Mouse (Mus musculus): ENCODE results near the gene Rpa1. TPM values are rescaled to one million over a fixed set of nuclear protein-coding genes. Genes with fewer than 3 reads are reported as not detected.

The Rpa1 gene
- total and polyA plus RNA-seq, 2 experiments from 2014 or later = 54.1 to 58.5 TPM

- Histone ChIP-seq H3K4me1 (ENCODE audit: insufficient read depth) (no peaks in the 10 kb centered on the region), H3K9me3 (ENCODE audit: low read length) (no peaks in the 10 kb centered on the region), H3K9ac (no peak overlapping the region), H3K4me2 (ENCODE audit: low read depth) (no peak overlapping the region), H3K4me3 (ENCODE audit: low read depth, low read length) (no peak overlapping the region), H3K27ac (ENCODE audit: low read depth, low read length) (no peak overlapping the region), H3K36me3 (ENCODE audit: insufficient read depth) (no peaks in the 10 kb centered on the region), H3K27me3 (ENCODE audit: insufficient read depth, low read length) (no peaks in the 10 kb centered on the region)
- no peak for DNase-seq
- peak; percentile 40; the same call in 1 of the 2 replicates for ATAC-seq
- TF ChIP-seq CTCF (IDR thresholded peaks at IDR 0.05; ENCODE audit: low read depth) = peak; percentile 49
- 90% methylated on average over 6 of the region's 6 CpGs for WGBS
Observed at GRCm38 (mm10) chr11:75264550-75264949, 83.6 kb downstream of the Rpa1 start.

DNA sequence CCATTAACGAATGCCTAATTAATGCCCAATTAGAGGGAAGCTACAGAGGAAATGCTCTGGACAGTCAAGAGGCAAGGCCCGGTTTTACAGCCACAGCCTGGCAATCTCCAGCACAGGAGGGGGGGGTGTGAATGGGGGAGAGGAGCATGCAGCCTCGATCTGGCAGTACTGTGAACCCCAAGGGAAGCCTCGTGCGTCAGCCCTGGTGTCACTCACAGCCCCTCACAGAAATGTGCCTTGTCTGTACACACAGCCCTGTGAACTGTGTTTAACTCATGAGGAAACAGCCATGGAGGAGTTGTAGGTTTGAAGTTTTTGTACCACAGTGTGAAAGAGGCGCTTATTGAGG, 84.2 kb downstream of the Rpa1 start:
- H3K27ac ChIP-seq (ENCODE audit: low read depth, low read length) = no peak overlapping the region
- H3K36me3 ChIP-seq (ENCODE audit: insufficient read depth) = no peaks in the 10 kb centered on the region
- peak; percentile 61 for ATAC-seq
- H3K4me1 ChIP-seq (ENCODE audit: insufficient read depth) = no peaks in the 10 kb centered on the region
- H3K9ac ChIP-seq = no peak overlapping the region
- H3K27me3 ChIP-seq (ENCODE audit: insufficient read depth, low read length) = no peaks in the 10 kb centered on the region
- no peaks in the 10 kb centered on the region for H3K9me3 ChIP-seq (ENCODE audit: low read length)
- H3K4me3 ChIP-seq (ENCODE audit: low read depth, low read length) = no peak overlapping the region
- no peak overlapping the region for H3K4me2 ChIP-seq (ENCODE audit: low read depth)
- 21% methylated on average over 6 of the region's 6 CpGs for WGBS
- no peak for TF ChIP-seq CTCF (IDR thresholded peaks at IDR 0.05; ENCODE audit: low read depth)
- no peak for DNase-seq

DNA sequence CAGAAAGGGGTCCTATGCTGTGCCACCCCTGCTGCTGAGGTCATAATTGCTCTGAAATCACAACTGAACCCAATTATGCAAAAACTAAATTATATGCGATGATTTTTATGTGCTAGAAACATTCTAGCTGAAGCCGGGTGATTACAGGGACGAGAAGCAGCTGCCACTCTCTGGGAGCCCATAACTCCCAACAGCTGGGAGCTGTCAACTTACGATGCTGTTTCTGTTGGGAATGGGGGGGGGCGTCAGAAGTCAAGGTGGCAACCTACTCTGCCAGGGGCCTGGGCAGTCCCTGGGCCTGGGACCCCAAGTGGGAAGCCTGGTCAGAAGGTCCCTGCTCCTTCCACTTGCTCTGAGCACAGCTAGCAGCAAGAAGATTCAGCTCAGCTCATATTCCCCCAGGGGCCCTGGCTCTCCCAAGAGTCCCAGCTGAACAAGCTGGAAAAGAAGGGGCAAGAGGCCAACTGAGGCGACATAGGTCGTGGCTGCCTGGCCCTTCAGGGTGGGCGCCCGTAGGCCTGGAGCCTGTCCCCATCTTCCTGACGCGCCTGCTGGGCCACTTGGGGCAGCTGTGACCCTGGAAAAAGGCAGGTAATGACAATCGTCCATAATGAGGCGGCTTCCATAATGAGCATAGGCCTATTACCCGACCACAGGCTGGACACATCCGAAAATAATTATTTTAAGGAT, 84.7 kb downstream of the Rpa1 start:
- Histone ChIP-seq H3K4me2 (ENCODE audit: low read depth) (no peak overlapping the region), H3K9ac (0 out of 2 replicates have a peak overlapping the region, but pooled peaks have one; percentile 10), H3K9me3 (ENCODE audit: low read length) (no peaks in the 10 kb centered on the region), H3K4me1 (ENCODE audit: insufficient read depth) (no peaks in the 10 kb centered on the region), H3K27ac (ENCODE audit: low read depth, low read length) (0 out of 2 replicates have a peak overlapping the region, but pooled peaks have one; percentile 35), H3K27me3 (ENCODE audit: insufficient read depth, low read length) (no peaks in the 10 kb centered on the region), H3K36me3 (ENCODE audit: insufficient read depth) (no peaks in the 10 kb centered on the region), H3K4me3 (ENCODE audit: low read depth, low read length) (no peak overlapping the region)
- ATAC-seq (no peak), DNase-seq (no peak)
- WGBS = 32% methylated on average over 15 of the region's 15 CpGs
- no peak for TF ChIP-seq CTCF (IDR thresholded peaks at IDR 0.05; ENCODE audit: low read depth)

- Histone ChIP-seq H3K27ac (ENCODE audit: low read depth, low read length) (no peak overlapping the region), H3K4me3 (ENCODE audit: low read depth, low read length) (no peak overlapping the region), H3K9ac (no peak overlapping the region), H3K4me2 (ENCODE audit: low read depth) (no peak overlapping the region), H3K36me3 (ENCODE audit: insufficient read depth) (no peaks in the 10 kb centered on the region), H3K27me3 (ENCODE audit: insufficient read depth, low read length) (no peaks in the 10 kb centered on the region), H3K4me1 (ENCODE audit: insufficient read depth) (no peaks in the 10 kb centered on the region), H3K9me3 (ENCODE audit: low read length) (no peaks in the 10 kb centered on the region)
- TF ChIP-seq CTCF (IDR thresholded peaks at IDR 0.05; ENCODE audit: low read depth) = no peak
- ATAC-seq (no peak), DNase-seq (no peak)
- WGBS = 54% methylated on average over 5 of the region's 5 CpGs
Observed at GRCm38 (mm10) chr11:75262791-75263190, 85.3 kb downstream of the Rpa1 start.

GRCm38 (mm10) chr11:75262181-75262580, 85.9 kb downstream of the Rpa1 start:
- H3K4me1 ChIP-seq (ENCODE audit: insufficient read depth) = no peaks in the 10 kb centered on the region
- H3K4me3 ChIP-seq (ENCODE audit: low read depth, low read length) = no peak overlapping the region
- H3K36me3 ChIP-seq (ENCODE audit: insufficient read depth) = no peaks in the 10 kb centered on the region
- DNase-seq (no peak), ATAC-seq (no peak)
- H3K9ac ChIP-seq = no peak overlapping the region
- H3K27ac ChIP-seq (ENCODE audit: low read depth, low read length) = no peak overlapping the region
- no peak overlapping the region for H3K4me2 ChIP-seq (ENCODE audit: low read depth)
- no peaks in the 10 kb centered on the region for H3K9me3 ChIP-seq (ENCODE audit: low read length)
- no peaks in the 10 kb centered on the region for H3K27me3 ChIP-seq (ENCODE audit: insufficient read depth, low read length)
- no peak for TF ChIP-seq CTCF (IDR thresholded peaks at IDR 0.05; ENCODE audit: low read depth)
- WGBS = 91% methylated on average over 3 of the region's 3 CpGs

DNA sequence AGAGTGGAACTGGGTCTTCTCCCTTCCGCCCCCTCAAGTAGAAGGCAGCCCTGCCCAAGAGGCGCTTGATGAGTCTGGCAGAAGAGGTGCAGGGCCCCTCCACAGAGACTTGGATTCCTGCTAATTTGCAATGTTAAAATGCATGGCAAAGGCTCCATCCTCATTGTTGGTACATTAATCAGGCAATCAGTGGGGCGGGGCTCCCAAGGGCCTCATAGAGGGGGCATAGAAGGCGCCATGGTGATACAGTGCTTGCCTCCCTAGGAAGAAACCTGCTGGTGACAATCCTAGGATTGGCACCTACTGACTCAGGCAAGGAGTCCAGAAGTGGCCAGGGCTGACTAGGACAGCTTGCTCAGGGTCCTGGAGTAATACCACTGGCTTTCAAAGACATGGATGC, 86.4 kb downstream of the Rpa1 start:
- H3K36me3 ChIP-seq (ENCODE audit: insufficient read depth) = no peaks in the 10 kb centered on the region
- 47% methylated on average over 4 of the region's 4 CpGs for WGBS
- H3K9me3 ChIP-seq (ENCODE audit: low read length) = no peaks in the 10 kb centered on the region
- no peak overlapping the region for H3K27ac ChIP-seq (ENCODE audit: low read depth, low read length)
- no peaks in the 10 kb centered on the region for H3K27me3 ChIP-seq (ENCODE audit: insufficient read depth, low read length)
- H3K4me1 ChIP-seq (ENCODE audit: insufficient read depth) = no peaks in the 10 kb centered on the region
- no peak overlapping the region for H3K9ac ChIP-seq
- no peak for TF ChIP-seq CTCF (IDR thresholded peaks at IDR 0.05; ENCODE audit: low read depth)
- no peak overlapping the region for H3K4me2 ChIP-seq (ENCODE audit: low read depth)
- no peak for DNase-seq
- 0 out of 2 replicates have a peak, but pooled peaks have one; percentile 9 for ATAC-seq
- no peak overlapping the region for H3K4me3 ChIP-seq (ENCODE audit: low read depth, low read length)

GRCm38 (mm10) chr11:75261016-75261415, 87.1 kb downstream of the Rpa1 start:
- DNase-seq (no peak), ATAC-seq (no peak)
- no peak for TF ChIP-seq CTCF (IDR thresholded peaks at IDR 0.05; ENCODE audit: low read depth)
- Histone ChIP-seq H3K4me2 (ENCODE audit: low read depth) (no peak overlapping the region), H3K4me3 (ENCODE audit: low read depth, low read length) (no peak overlapping the region), H3K9ac (no peak overlapping the region), H3K36me3 (ENCODE audit: insufficient read depth) (no peaks in the 10 kb centered on the region), H3K9me3 (ENCODE audit: low read length) (no peaks in the 10 kb centered on the region), H3K27me3 (ENCODE audit: insufficient read depth, low read length) (no peaks in the 10 kb centered on the region), H3K27ac (ENCODE audit: low read depth, low read length) (no peak overlapping the region), H3K4me1 (ENCODE audit: insufficient read depth) (no peaks in the 10 kb centered on the region)
- WGBS = 87% methylated on average over 2 of the region's 2 CpGs

Data from forebrain, postnatal 0 days (tissue).